Mouse (Mus musculus) kidney, postnatal 0 days (tissue): ENCODE data around the gene Rala. TPM values are rescaled to one million over a fixed set of nuclear protein-coding genes. Genes with fewer than 3 reads are reported as not detected.
A peak's percentile ranks its signal among the peaks of the same experiment; 100 is the strongest.

ENCODE experiments used
- ATAC-seq: fragments of 200-750 bp; cut with Nextera tagmentation; replicated peaks from 2 replicates; pipeline ENCODE4 v1.8.0; 2017; ENCODE audit warnings: low read depth, moderate number of reproducible peaks, moderate TSS enrichment, moderate library complexity; ENCODE audit not compliant: low FRiP score
- DNase-seq: peaks from one replicate; pipeline ENCODE4 v3.0.0-alpha.2; 2016; ENCODE audit warnings: low spot score
- H3K27ac ChIP-seq: fragments of 300-500 bp; sonication (generic); 2 replicates; pipeline ENCODE4 v1.5.1; 2014; ENCODE audit warnings: mild to moderate bottlenecking
- H3K27me3 ChIP-seq: fragments of 300-500 bp; sonication (generic); 2 replicates; pipeline ENCODE4 v1.6.1; 2014; ENCODE audit warnings: low read length, mixed read lengths; ENCODE audit not compliant: insufficient read depth
- H3K36me3 ChIP-seq: fragments of 300-500 bp; sonication (generic); 2 replicates; pipeline ENCODE4 v1.6.1; 2014; ENCODE audit warnings: low read length, mixed read lengths; ENCODE audit not compliant: insufficient read depth
- H3K4me1 ChIP-seq: fragments of 300-500 bp; sonication (generic); replicated peaks from 2 replicates; pipeline ENCODE4 v1.6.1; 2014; ENCODE audit warnings: antibody characterized with exemption, low read length, mixed read lengths; ENCODE audit not compliant: insufficient read depth
- H3K4me2 ChIP-seq: fragments of 300-500 bp; sonication (generic); 2 replicates; pipeline ENCODE4 v1.6.1; 2014; ENCODE audit warnings: mild to moderate bottlenecking, low read length, moderate library complexity, mixed read lengths
- H3K4me3 ChIP-seq: fragments of 300-500 bp; sonication (generic); replicated peaks from 2 replicates; pipeline ENCODE4 v1.5.1; 2014; ENCODE audit warnings: low read depth, low read length
- H3K9ac ChIP-seq: fragments of 300-500 bp; sonication (generic); 2 replicates; pipeline ENCODE4 v1.6.1; 2014; ENCODE audit warnings: low read depth, low read length
- H3K9me3 ChIP-seq: fragments of 300-500 bp; sonication (generic); replicated peaks from 2 replicates; pipeline ENCODE4 v1.6.1; 2016; ENCODE audit warnings: low read length, inconsistent platforms, mixed read lengths
- CTCF ChIP-seq: IDR thresholded peaks from 2 replicates; pipeline ENCODE4 v1.5.1; 2016; ENCODE audit warnings: antibody characterized with exemption, low read depth, mild to moderate bottlenecking, moderate library complexity
- WGBS: fragments of 180-500 bp; shearing (Covaris S2); extraction: QIAGEN DNeasy Blood & Tissue Kit; methylation state at CpG from one replicate; pipeline ENCODE4 v1.1.7; 2014; 5-methylcytosine and 5-hydroxymethylcytosine counted together
- polyA plus RNA-seq: library from polyadenylated mRNA; unstranded; fragments of >200 nt; fragmentation: Nextera tagmentation; extraction: Ambion mirVana; gene quantifications from 2 replicates; pipeline ENCODE4 v1.2.1, GENCODE M21; 2015

Rala gene
- 98.6 and 102 TPM in 2 replicates for polyA plus RNA-seq

- H3K9me3 ChIP-seq, result no peaks in the 10 kb centered on the region
- H3K36me3 ChIP-seq, result no peaks in the 10 kb centered on the region
- H3K4me3 ChIP-seq, result peak within 1 kb of the TSS; percentile 91
- peak within 1 kb of the TSS; percentile 80 for H3K4me2 ChIP-seq
- peak within 1 kb of the TSS; percentile 92 for H3K9ac ChIP-seq
- H3K27me3 ChIP-seq, result no peaks in the 10 kb centered on the region
- ATAC-seq, result peak; percentile 100
- peak within 1 kb of the TSS; percentile 94 for H3K27ac ChIP-seq
- 10% methylated on average over 52 of the region's 69 CpGs for WGBS
- H3K4me1 ChIP-seq, result no peaks in the 10 kb centered on the region; the same call in 1 of the 2 replicates
- DNase-seq, result peak; percentile 94
- TF ChIP-seq CTCF, result no peak
These were observed at the start of gene Rala for GRCm38 (mm10) chr13:17944078-17944917. Rala (minus strand) TSS chr13:17944239.

- Histone ChIP-seq H3K9ac (peak overlapping the region; percentile 84; the same call in 1 of the 2 replicates), H3K4me2 (peak overlapping the region; percentile 68), H3K27me3 (no peaks in the 10 kb centered on the region), H3K4me3 (peak overlapping the region; percentile 74), H3K27ac (no peak overlapping the region), H3K36me3 (no peaks in the 10 kb centered on the region), H3K4me1 (0 out of 2 replicates have a peak, but pooled peaks cover 2% of the 10 kb centered on the region), H3K9me3 (no peaks in the 10 kb centered on the region)
- ATAC-seq (peak; percentile 25; the same call in 1 of the 2 replicates), DNase-seq (no peak)
- WGBS, result 38% methylated on average over 7 of the region's 7 CpGs
- no peak for TF ChIP-seq CTCF
These were observed 49.4 kb upstream of the Rala start for GRCm38 (mm10) chr13:17993515-17993847.

GRCm38 (mm10) chr13:17992697-17993514, 48.9 kb upstream of the Rala start, which contains the start of gene Yae1d1:
Yae1d1 (minus strand) TSS chr13:17993349.
- peak; percentile 62 for TF ChIP-seq CTCF
- Histone ChIP-seq H3K27me3 (no peaks in the 10 kb centered on the region), H3K9me3 (no peaks in the 10 kb centered on the region), H3K27ac (peak within 1 kb of the TSS; percentile 92), H3K9ac (peak within 1 kb of the TSS; percentile 84), H3K4me2 (peak within 1 kb of the TSS; percentile 68), H3K36me3 (no peaks in the 10 kb centered on the region), H3K4me1 (0 out of 2 replicates have a peak, but pooled peaks cover 2% of the 10 kb centered on the region), H3K4me3 (peak within 1 kb of the TSS; percentile 74)
- under 1% methylated on average over 54 of the region's 54 CpGs for whole genome bisulfite sequencing
- peak; percentile 99 for ATAC-seq
- DNase-seq, result peak; percentile 94

GRCm38 (mm10) chr13:17992009-17992408, 48.0 kb upstream of the Rala start:
- Histone ChIP-seq H3K4me1 (0 out of 2 replicates have a peak, but pooled peaks cover 2% of the 10 kb centered on the region), H3K9ac (no peak overlapping the region; the same call in 1 of the 2 replicates), H3K4me3 (peak overlapping the region; percentile 74), H3K4me2 (peak overlapping the region; percentile 68), H3K36me3 (peaks cover 3% of the 10 kb centered on the region; the same call in 1 of the 2 replicates), H3K27me3 (no peaks in the 10 kb centered on the region), H3K27ac (no peak overlapping the region), H3K9me3 (no peaks in the 10 kb centered on the region)
- no peak for TF ChIP-seq CTCF
- WGBS, result 69% methylated on average over 4 of the region's 4 CpGs
- no peak for DNase-seq
- ATAC-seq, result no peak

- 66% methylated on average over 4 of the region's 4 CpGs for WGBS
- DNase-seq (peak; percentile 73), ATAC-seq (0 out of 2 replicates have a peak, but pooled peaks have one; percentile 43)
- Histone ChIP-seq H3K9ac (no peak overlapping the region), H3K36me3 (peaks cover 26% of the 10 kb centered on the region), H3K4me2 (no peak overlapping the region), H3K4me1 (no peaks in the 10 kb centered on the region), H3K27ac (no peak overlapping the region), H3K9me3 (no peaks in the 10 kb centered on the region), H3K4me3 (no peak overlapping the region), H3K27me3 (no peaks in the 10 kb centered on the region)
- TF ChIP-seq CTCF, result peak; percentile 73
These were observed 39.2 kb upstream of the Rala start for GRCm38 (mm10) chr13:17983194-17983593.

- no peak for TF ChIP-seq CTCF
- DNase-seq (no peak), ATAC-seq (no peak)
- no peak overlapping the region for H3K4me3 ChIP-seq
- no peak overlapping the region for H3K9ac ChIP-seq
- H3K27ac ChIP-seq, result no peak overlapping the region
- H3K36me3 ChIP-seq, result peaks cover 26% of the 10 kb centered on the region
- 81% methylated on average over 5 of the region's 5 CpGs for WGBS
- H3K27me3 ChIP-seq, result no peaks in the 10 kb centered on the region
- no peak overlapping the region for H3K4me2 ChIP-seq
- no peaks in the 10 kb centered on the region for H3K4me1 ChIP-seq
- no peaks in the 10 kb centered on the region for H3K9me3 ChIP-seq
These were observed 38.6 kb upstream of the Rala start for GRCm38 (mm10) chr13:17982634-17983033.
